In the genomic region with DNA sequence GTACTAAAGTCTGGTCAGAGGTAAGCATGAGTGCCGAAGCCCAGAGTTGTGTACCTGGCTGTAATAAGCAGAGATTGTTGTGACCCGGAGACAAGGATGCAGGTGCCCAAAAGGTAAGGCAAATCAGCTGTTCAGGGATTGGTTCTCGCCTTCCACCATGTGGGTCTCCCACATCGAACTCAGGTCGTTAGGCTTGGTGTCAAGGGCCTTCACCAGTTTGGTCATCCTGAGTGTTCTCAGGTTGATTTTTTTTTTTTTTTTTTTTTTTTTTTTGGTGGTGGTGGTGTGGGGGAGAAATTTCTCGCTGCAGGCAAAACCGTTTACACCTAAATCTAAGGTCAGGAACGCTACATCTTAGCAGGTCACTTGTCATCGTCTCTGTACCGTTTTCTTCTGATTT, we compare ENCODE assay signal across 8 mouse cellular contexts. TPM values are rescaled to one million over a fixed set of nuclear protein-coding genes. Genes with fewer than 3 reads are reported as not detected.
A peak's percentile ranks its signal among the peaks of the same experiment; 100 is the strongest.
DNase-seq lines count a peak whose midpoint lies in the region; ATAC-seq lines count a peak whose summit lies in the region.

No protein-coding gene starts in this region.

- 32% methylated on average over 10 of the region's 10 CpGs for WGBS in kidney, embryonic 14.5 days
- WGBS in embryonic facial prominence, embryonic 10.5 days, result 43% methylated on average over 10 of the region's 10 CpGs
- 43% methylated on average over 10 of the region's 10 CpGs for WGBS in hindbrain, embryonic 16.5 days
- 41% methylated on average over 10 of the region's 10 CpGs for WGBS in midbrain, embryonic 15.5 days

- peak overlapping the region; percentile 72; the same call in 1 of the 2 replicates for H3K9ac ChIP-seq in kidney, embryonic 14.5 days (ENCODE audit: low read depth, low read length)
- peak overlapping the region; percentile 60 for H3K9ac ChIP-seq in hindbrain, embryonic 16.5 days (ENCODE audit: low read depth, low read length)
- peak overlapping the region; percentile 28; the same call in 1 of the 2 replicates for H3K9ac ChIP-seq in midbrain, embryonic 15.5 days

- no peak for ATAC-seq in kidney, embryonic 14.5 days (ENCODE audit: low FRiP score, low TSS enrichment)
- ATAC-seq in hindbrain, embryonic 16.5 days, result no peak
- no peak for ATAC-seq in midbrain, embryonic 15.5 days (replicated peaks)

- H3K4me2 ChIP-seq in kidney, embryonic 14.5 days (replicated peaks; ENCODE audit: low read depth, low read length), result peak overlapping the region; percentile 81
- H3K4me2 ChIP-seq in hindbrain, embryonic 16.5 days (ENCODE audit: low read length), result peak overlapping the region; percentile 91
- peak overlapping the region; percentile 89 for H3K4me2 ChIP-seq in midbrain, embryonic 15.5 days

- peak overlapping the region; percentile 66 for H3K27ac ChIP-seq in kidney, embryonic 14.5 days (ENCODE audit: low read depth, low read length)
- peak overlapping the region; percentile 85 for H3K27ac ChIP-seq in embryonic facial prominence, embryonic 10.5 days (replicated peaks)
- peak overlapping the region; percentile 69 for H3K27ac ChIP-seq in hindbrain, embryonic 16.5 days (ENCODE audit: low read depth, low read length)
- peak overlapping the region; percentile 73; the same call in 1 of the 2 replicates for H3K27ac ChIP-seq in midbrain, embryonic 15.5 days

- no peaks in the 10 kb centered on the region for H3K27me3 ChIP-seq in kidney, embryonic 14.5 days (ENCODE audit: control insufficient read depth, insufficient read depth, low read length)
- no peaks in the 10 kb centered on the region for H3K27me3 ChIP-seq in embryonic facial prominence, embryonic 10.5 days (replicated peaks; ENCODE audit: low read depth, poor library complexity, severe bottlenecking)
- H3K27me3 ChIP-seq in hindbrain, embryonic 16.5 days (replicated peaks; ENCODE audit: control insufficient read depth, insufficient read depth, low read length), result no peaks in the 10 kb centered on the region
- H3K27me3 ChIP-seq in midbrain, embryonic 15.5 days (replicated peaks), result no peaks in the 10 kb centered on the region

- H3K9me3 ChIP-seq in kidney, embryonic 14.5 days (ENCODE audit: control insufficient read depth, low read length), result no peaks in the 10 kb centered on the region
- no peaks in the 10 kb centered on the region for H3K9me3 ChIP-seq in embryonic facial prominence, embryonic 10.5 days
- H3K9me3 ChIP-seq in hindbrain, embryonic 16.5 days (ENCODE audit: control insufficient read depth, low read length), result no peaks in the 10 kb centered on the region
- H3K9me3 ChIP-seq in midbrain, embryonic 15.5 days, result no peaks in the 10 kb centered on the region

- no peak for DNase-seq in kidney, adult 11 months
- no peak for DNase-seq in embryonic facial prominence, embryonic 10.5 days (ENCODE audit: low spot score)
- no peak for DNase-seq in cerebellum, postnatal 14 days
- DNase-seq in left cerebral cortex, adult 9 months (ENCODE audit: low spot score in 2 of 2), result no peak
- no peak for DNase-seq in gastrocnemius, postnatal 36 days

- H3K36me3 ChIP-seq in kidney, embryonic 14.5 days (ENCODE audit: control insufficient read depth, insufficient read depth, low read length), result peaks cover 31% of the 10 kb centered on the region
- peaks cover 35% of the 10 kb centered on the region for H3K36me3 ChIP-seq in embryonic facial prominence, embryonic 10.5 days (replicated peaks)
- peaks cover 23% of the 10 kb centered on the region for H3K36me3 ChIP-seq in hindbrain, embryonic 16.5 days (ENCODE audit: control insufficient read depth, insufficient read depth, low read length)
- peaks cover 17% of the 10 kb centered on the region for H3K36me3 ChIP-seq in midbrain, embryonic 15.5 days (replicated peaks)

- H3K4me1 ChIP-seq in kidney, embryonic 14.5 days (ENCODE audit: control insufficient read depth, insufficient read depth, low read length), result peaks cover 9% of the 10 kb centered on the region
- H3K4me1 ChIP-seq in embryonic facial prominence, embryonic 10.5 days, result peaks cover 21% of the 10 kb centered on the region
- peaks cover 17% of the 10 kb centered on the region for H3K4me1 ChIP-seq in hindbrain, embryonic 16.5 days (ENCODE audit: control insufficient read depth, insufficient read depth, low read depth, low read length)
- peaks cover 23% of the 10 kb centered on the region for H3K4me1 ChIP-seq in midbrain, embryonic 15.5 days

- peak overlapping the region; percentile 97 for H3K4me3 ChIP-seq in kidney, embryonic 14.5 days (ENCODE audit: low read length)
- peak overlapping the region; percentile 97 for H3K4me3 ChIP-seq in embryonic facial prominence, embryonic 10.5 days
- H3K4me3 ChIP-seq in hindbrain, embryonic 16.5 days (ENCODE audit: low read length), result peak overlapping the region; percentile 67
- H3K4me3 ChIP-seq in midbrain, embryonic 15.5 days, result peak overlapping the region; percentile 85

- intact Hi-C loops in gastrocnemius, postnatal 36 days (cut with DNase I), result loop anchor here (2.0 kb wide), 1 partner anchor 16 kb away; no protein-coding TSS in a partner anchor

RNA-seq across cellular contexts. Expression of gene Eif3l, which starts 0.5 kb away (rescaled TPM):
- 207 and 265 TPM in 2 replicates for polyA plus RNA-seq in kidney, embryonic 14.5 days (2014; fragmentation: Nextera tagmentation; extraction: Ambion mirVana)
- 280 and 287 TPM in 2 replicates for polyA plus RNA-seq in embryonic facial prominence, embryonic 10.5 days (2016; fragmentation: Nextera tagmentation; extraction: Ambion mirVana)
- polyA plus RNA-seq in hindbrain, embryonic 16.5 days (2015; fragmentation: Nextera tagmentation; extraction: Ambion mirVana), result 174 and 177 TPM in 2 replicates
- polyA plus RNA-seq in midbrain, embryonic 15.5 days (2015; fragmentation: Nextera tagmentation; extraction: Ambion mirVana), result 165 and 167 TPM in 2 replicates
- total RNA-seq in gastrocnemius, postnatal 36 days (2021), result 10 to 100 TPM; 46.6 to 52.6 TPM

RNA-seq across cellular contexts. Expression of gene Ankrd54, which starts 11.8 kb away (rescaled TPM):
- 48.6 and 54.2 TPM in 2 replicates for polyA plus RNA-seq in kidney, embryonic 14.5 days (2014; fragmentation: Nextera tagmentation; extraction: Ambion mirVana)
- 57.7 and 61.8 TPM in 2 replicates for polyA plus RNA-seq in embryonic facial prominence, embryonic 10.5 days (2016; fragmentation: Nextera tagmentation; extraction: Ambion mirVana)
- 50.0 and 54.0 TPM in 2 replicates for polyA plus RNA-seq in hindbrain, embryonic 16.5 days (2015; fragmentation: Nextera tagmentation; extraction: Ambion mirVana)
- 61.0 and 64.3 TPM in 2 replicates for polyA plus RNA-seq in midbrain, embryonic 15.5 days (2015; fragmentation: Nextera tagmentation; extraction: Ambion mirVana)
- 1 to 10 TPM; 2.7 to 4.3 TPM for total RNA-seq in gastrocnemius, postnatal 36 days (2021)

RNA-seq across cellular contexts. Expression of gene Galr3, which starts 32.8 kb away (rescaled TPM):
- 0.28 TPM in 1 of 2 replicates, not detected in the other for polyA plus RNA-seq in kidney, embryonic 14.5 days (2014; fragmentation: Nextera tagmentation; extraction: Ambion mirVana)
- not detected in 2 replicates for polyA plus RNA-seq in embryonic facial prominence, embryonic 10.5 days (2016; fragmentation: Nextera tagmentation; extraction: Ambion mirVana)
- polyA plus RNA-seq in hindbrain, embryonic 16.5 days (2015; fragmentation: Nextera tagmentation; extraction: Ambion mirVana), result 0.14 TPM in 1 of 2 replicates, not detected in the other
- not detected in 2 replicates for polyA plus RNA-seq in midbrain, embryonic 15.5 days (2015; fragmentation: Nextera tagmentation; extraction: Ambion mirVana)
- not detected for total RNA-seq in gastrocnemius, postnatal 36 days (2021)

RNA-seq across cellular contexts. Expression of gene Micall1, which starts 34.3 kb away (rescaled TPM):
- 6.5 and 7.2 TPM in 2 replicates for polyA plus RNA-seq in kidney, embryonic 14.5 days (2014; fragmentation: Nextera tagmentation; extraction: Ambion mirVana)
- 7.3 and 7.4 TPM in 2 replicates for polyA plus RNA-seq in embryonic facial prominence, embryonic 10.5 days (2016; fragmentation: Nextera tagmentation; extraction: Ambion mirVana)
- polyA plus RNA-seq in hindbrain, embryonic 16.5 days (2015; fragmentation: Nextera tagmentation; extraction: Ambion mirVana), result 11.6 and 13.9 TPM in 2 replicates
- polyA plus RNA-seq in midbrain, embryonic 15.5 days (2015; fragmentation: Nextera tagmentation; extraction: Ambion mirVana), result 13.9 and 15.8 TPM in 2 replicates
- 10 to 100 TPM; 11.8 to 13.5 TPM for total RNA-seq in gastrocnemius, postnatal 36 days (2021)

RNA-seq across cellular contexts. Expression of gene H1f0, which starts 46.2 kb away (rescaled TPM):
- 137 and 306 TPM in 2 replicates for polyA plus RNA-seq in kidney, embryonic 14.5 days (2014; fragmentation: Nextera tagmentation; extraction: Ambion mirVana)
- polyA plus RNA-seq in embryonic facial prominence, embryonic 10.5 days (2016; fragmentation: Nextera tagmentation; extraction: Ambion mirVana), result 371 and 392 TPM in 2 replicates
- polyA plus RNA-seq in hindbrain, embryonic 16.5 days (2015; fragmentation: Nextera tagmentation; extraction: Ambion mirVana), result 200 and 206 TPM in 2 replicates
- polyA plus RNA-seq in midbrain, embryonic 15.5 days (2015; fragmentation: Nextera tagmentation; extraction: Ambion mirVana), result 183 and 198 TPM in 2 replicates
- total RNA-seq in gastrocnemius, postnatal 36 days (2021), result 10 to 100 TPM; 71.1 to 87.4 TPM
